Mouse (Mus musculus) adrenal gland, postnatal 10 days (tissue): ENCODE results near the gene Mfsd2a. TPM values are rescaled to one million over a fixed set of nuclear protein-coding genes. Genes with fewer than 3 reads are reported as not detected.

Experiments
- DNase-seq: peaks from one replicate; pipeline ENCODE4 v3.0.0; 2021; ENCODE audit warnings: mixed read lengths
- total RNA-seq, 2 experiments: library from RNA; stranded (reverse); gene quantifications; 2 replicates each; pipeline ENCODE4 v1.2.3; 2021

Mfsd2a gene
- total RNA-seq, 2 experiments from 2014 or later = 0.58 to 19.2 TPM

DNA sequence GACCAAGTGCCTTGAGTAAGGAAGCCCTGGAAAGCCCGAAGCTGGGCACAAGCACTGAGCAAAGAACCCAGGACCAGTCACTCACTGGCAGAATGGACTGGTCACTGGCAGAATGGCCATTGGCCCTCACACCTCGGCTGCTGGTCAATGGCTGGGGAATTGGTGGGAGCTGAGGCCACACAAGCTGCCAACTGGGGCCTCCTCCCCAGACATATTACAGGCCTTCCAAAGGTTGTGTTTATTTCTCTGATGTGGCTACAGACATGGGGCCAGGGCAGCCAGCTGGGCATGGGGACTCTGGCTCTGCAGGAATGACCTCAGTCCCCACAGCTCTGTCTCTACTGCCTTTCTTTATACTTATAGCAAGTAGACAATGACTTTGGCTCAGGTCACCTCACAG lies 17.9 kb upstream of the Mfsd2a start:
- DNase-seq = peak; percentile 54

DNA sequence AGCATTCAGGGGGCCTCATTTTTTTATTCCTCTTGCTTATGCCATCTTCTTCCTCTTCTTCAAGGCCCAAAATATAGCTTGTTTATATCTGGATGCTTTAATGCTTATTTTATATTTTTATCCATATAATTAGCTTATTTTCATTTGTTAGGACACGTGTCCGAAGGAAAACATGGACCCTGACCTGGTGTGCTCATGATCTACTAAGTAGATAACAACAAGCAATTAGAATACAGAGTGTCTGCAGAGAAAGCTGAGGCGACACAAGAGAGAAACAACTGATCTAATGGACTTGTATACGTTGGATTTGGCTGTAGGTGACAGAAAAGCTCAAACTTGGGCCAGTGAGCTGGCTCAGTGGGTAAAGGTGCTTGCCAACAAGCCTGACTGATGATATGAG lies 15.9 kb upstream of the Mfsd2a start:
- no peak for DNase-seq

DNA sequence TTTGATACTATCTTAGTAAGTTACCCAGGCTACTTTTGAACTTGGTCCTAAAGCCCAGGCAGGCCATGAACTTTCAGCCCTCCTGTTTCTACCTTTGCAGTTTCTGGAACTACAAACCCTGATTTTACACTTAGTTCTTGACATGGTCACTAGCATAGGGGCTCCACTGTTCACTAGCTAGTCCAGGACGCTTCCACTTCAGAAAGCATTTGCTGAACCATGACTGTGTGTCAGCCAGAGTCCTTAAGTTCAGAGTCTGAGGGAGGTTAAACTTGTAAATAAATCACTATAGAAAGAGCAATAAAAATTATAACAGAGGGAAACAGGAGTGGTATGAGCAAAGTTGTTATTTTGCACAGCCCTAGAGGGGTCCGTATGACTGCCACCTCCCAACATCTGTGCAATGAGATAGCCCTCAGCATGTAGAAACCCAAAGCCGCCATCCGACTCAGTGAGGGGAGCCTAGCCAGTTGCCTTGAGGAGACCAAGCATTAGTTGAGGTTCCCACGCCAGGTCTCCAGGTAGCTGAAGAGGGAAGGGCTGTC lies 14.1 kb upstream of the Mfsd2a start:
- DNase-seq = no peak

DNA sequence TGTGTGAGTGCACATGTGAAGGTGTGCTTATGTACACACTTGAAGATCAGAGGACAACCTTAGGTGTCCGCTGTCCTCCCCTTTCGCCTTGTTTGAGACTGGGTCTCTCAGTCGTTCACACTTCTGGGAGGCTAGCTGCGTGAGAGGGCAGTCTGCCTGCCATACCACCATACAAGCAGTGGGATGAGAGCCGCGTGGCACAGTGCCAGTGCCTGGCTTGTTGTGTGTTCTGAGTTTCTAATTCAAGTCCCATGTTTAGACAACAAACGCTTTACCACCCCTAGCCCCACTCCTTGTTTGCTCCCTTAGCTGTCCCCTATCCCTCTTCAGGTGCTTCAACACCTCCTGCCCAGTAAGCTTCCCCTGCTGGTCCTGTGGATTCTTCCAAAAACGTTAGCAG lies 11.1 kb upstream of the Mfsd2a start:
- no peak for DNase-seq

DNA sequence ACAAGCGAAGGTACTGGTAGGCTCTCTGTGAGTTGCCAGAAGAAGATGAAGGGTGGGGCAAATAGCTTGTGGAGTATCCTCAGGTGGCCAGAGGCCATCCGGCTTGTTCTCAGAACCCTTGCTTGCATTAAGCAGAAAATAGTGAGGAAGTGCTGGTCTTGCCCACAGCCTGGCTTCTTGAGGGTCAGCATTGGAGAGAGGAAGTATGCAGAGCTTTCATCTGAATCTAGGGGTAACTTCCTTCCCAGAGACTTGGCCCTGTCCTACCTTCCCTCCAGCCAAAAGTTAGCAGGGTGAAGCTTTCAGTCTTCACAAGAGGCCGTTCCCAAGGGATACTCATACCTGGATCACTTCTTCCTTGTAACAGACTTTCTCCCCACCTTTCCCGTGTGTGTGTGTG lies 10.7 kb upstream of the Mfsd2a start:
- no peak for DNase-seq

DNA sequence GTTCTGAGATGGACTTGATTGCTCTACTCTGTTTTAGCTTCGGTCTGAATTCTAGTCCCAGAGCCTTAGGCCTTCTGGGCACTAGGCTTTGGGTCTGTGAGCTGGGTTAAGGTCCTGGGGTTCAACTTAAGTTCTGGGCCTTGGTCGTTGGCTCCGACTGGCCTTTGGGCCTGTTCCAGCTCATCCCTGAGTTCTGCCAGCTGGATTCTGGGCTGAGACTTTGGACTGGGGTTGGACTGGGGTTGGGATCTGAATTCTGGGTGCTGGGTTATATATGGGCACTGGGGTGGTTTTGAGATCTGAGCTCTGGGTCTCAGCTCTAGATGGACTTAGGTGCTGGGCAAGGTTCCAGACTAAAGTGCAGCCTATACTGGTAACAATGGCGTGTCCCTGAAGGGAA lies 10.2 kb upstream of the Mfsd2a start:
- DNase-seq = no peak

DNA sequence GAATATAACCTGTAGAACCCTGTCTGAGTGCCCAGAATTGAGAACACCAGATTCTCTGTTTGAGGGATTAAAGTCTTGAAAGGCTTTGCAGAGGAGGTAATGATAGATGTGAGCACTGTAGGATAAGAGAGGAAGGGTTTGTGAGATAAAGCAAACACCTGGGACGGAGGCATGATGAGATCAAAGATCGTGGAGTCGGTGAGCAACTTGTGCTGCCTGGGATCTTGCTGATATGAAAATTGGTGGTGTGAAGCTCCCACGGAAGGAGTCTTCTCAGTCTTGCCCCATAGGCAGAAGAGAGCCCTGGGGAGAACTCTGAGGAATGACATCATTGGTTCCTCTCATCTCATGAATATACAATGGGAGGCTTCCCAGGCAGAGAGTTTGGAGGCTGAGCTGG lies 7.1 kb upstream of the Mfsd2a start:
- no peak for DNase-seq

DNA sequence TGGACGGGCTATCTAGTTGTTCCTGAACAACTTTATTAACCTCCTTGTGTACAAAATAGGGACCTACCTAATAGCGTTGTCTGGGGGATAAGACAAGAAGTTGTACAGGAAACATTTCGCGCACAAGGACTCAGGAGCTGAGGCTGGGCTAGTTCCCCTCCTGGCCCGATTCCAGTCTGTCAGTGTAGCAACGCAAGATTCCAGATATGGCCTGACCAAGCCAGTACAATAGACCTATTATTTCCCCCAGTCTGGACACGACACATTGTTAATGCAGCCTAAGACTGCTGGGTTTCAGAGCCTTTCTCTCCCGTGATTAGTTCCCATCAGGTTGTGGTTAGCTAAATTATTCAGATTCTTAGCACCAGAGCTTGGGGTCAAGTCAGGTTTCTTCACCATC lies 1.8 kb upstream of the Mfsd2a start:
- DNase-seq = no peak

DNA sequence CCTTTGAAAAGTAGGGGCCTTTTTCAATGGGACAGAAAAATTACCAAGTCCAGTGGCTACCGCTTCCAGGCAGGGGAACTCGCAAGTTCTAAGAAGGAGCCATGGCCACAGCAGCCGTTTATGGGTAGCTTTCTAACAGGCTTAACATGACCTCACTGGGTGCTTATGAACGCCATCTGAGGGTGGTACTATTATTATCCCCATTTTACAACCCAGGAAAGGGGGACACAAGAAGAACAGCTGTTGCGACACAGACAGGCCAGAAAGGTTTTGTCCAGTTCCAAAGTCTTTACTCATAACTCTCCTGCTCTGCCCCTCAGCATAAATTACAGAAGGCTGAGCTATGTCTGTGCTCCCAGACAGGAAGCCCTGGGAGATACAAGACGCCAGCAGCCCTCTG lies 601 bp upstream of the Mfsd2a start:
- DNase-seq = no peak

DNA sequence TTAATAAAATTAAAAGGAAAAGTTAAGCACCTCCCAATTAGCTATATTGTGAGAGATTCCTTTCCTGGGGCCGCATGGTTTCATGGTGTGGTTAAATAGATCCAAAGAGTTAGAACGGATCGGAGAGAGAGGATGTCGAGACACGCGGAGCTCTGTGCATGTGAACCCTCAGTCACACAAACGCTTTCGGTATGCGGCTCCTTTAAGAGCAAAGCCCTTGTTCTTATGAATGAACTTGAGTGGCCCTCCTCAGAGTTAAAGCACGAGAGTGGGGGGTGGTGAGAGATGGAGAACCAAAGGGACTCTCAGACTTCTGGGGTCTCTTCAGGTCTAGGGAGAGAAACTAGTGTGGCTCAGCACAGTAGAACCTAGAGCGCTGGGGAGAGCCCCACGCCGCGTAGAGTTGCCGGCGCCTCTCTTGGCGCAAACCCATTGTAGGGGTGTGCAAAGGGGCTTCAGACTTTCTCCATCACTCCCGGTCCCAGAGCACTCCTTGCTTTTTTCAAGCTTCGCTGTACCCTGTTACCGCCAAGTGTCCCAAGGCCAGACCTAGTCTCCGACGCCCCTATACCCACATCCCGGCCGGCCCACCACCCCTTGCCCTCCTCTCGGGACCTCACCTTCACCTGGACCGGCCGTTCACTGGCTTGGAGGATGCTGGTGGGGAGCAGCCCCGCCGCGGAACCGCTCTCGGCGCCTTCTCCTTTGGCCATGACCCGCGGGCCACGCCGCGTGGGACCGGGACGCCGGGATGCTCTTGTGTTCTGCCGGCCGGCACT lies 478 bp downstream of the Mfsd2a start:
- no peak for DNase-seq

DNA sequence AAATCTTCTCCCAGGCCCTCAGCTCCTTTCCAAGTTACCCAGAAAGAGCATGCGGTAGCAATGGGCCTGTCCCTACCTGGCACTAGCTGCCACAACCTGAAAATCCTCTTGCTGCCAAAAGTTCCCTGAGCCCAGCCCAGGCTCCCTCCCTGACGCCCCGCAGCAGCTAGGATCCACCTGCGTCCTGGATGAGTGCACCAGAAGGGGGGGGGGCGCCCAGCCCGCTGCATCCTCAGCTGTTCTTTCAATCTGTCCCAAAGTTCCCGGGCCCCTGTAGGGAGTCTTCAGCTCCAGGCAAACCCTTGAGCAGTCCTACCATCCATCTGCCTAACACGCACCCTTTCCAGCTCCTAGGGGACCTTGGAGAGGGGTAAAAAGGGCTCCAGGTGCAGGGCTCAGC lies 1.2 kb downstream of the Mfsd2a start:
- DNase-seq = no peak

DNA sequence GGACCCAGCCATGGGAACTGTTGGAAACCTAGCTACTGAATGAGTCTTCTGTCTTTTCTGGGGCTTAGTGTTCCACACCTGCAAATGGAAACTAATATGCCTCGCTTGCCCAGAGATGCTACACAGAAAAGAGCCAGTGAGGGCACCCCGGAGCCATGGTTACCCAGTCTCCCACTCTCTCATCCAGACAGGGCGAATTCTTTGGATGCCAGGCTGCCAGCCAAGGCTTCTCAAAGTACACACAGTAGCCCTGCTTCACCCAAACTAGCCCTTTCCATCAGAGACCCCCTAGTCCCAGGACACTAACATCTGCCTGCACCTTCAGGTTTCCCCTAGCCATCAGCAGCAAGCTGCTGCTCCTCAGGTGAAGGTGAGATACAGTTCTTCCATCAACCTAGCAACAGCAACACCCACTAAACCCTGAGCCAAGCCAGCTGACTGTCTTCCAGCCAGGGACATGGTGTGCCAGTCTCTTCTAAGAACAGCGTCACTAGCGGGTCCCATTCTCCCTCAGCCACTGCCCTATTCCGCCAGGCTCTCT lies 2.4 kb downstream of the Mfsd2a start:
- DNase-seq = peak; percentile 46

DNA sequence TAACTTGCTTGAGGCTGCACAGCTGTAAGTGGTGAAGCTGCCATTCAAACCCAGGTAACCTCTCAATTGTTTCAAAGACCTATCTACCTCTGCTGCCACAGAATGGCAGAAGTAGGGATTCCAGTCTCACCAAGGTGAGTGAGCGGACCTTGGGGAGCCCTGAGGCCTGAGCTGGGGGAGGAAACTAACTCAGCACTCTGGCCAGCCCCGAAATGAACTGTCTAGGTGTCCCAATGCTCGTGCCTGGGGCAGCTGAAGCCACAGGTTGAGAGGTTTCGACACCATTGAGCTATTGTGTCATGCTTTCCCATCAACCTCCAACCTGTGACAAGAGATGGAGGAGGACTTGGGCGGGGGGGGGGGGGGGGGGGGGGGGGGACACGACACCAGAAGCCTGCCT lies 4.7 kb downstream of the Mfsd2a start:
- no peak for DNase-seq

DNA sequence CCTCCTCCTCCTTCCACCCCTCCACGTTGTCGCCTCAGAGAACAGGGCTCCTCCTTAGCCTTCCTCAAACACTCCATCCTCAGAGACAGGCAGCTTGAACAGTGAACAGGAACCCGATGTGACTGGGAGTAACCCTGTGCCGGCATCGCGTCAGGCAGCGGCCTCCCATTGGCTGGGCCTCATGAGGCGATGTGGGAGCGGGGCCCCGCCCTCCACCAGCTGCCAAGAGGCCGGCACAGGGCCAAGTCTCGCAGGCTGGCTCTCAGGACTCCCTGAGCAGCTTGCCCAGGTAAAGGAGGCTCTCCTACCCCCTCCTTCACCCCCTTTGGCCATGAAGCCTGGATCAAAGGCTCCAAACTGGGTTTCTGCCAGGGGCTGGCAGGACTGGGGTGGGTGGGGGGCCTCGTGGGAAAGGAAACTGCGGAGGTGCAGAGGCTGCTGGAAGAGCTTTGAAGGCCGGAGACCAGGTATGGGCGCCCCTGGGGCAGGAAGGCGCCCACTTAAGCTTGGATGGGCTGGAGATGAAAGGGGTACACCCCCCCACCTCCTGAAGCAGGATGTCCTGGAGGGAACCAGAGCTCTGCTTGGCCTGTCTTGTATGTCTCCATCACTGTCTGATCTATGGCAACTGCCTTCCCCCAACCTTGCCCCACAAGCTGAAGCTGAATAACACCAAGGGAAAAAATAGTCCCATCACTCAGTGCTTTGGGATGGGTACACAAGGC lies 5.4 kb downstream of the Mfsd2a start:
- peak; percentile 92 for DNase-seq

DNA sequence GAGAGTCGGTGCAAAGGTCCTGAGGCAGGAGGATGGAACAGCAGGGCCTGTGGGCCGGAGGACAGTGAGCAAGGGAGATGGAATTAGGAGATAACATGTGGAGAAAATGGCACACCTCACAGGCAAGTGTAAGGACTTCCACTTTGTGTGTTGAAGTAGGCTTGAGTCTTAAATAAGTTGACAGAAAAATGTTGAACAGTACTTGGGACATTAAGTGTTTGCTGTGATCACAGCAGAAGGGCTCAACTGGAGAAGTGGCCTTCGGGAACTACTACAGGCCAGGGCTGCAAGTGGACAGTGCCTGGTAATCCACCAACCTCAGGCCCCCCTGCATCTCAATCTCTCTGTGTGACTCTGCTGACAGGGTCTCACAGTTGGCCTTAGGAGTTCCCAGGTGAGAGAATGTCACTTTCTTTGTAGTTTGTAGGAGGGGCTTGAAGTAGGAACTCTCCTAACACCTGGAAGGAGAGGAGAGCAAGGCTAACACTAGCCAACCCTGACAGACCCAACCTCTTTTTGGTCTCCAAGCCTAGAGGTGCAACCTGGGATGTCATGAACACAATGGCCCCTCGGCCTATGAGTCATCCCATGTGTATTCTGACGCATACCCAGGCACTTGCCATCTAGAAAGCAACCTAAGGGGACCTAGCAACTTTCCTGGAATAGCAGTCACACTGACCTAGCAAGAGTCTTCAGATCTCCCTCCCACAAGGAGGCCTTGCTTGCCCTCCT lies 6.1 kb downstream of the Mfsd2a start:
- DNase-seq = no peak

DNA sequence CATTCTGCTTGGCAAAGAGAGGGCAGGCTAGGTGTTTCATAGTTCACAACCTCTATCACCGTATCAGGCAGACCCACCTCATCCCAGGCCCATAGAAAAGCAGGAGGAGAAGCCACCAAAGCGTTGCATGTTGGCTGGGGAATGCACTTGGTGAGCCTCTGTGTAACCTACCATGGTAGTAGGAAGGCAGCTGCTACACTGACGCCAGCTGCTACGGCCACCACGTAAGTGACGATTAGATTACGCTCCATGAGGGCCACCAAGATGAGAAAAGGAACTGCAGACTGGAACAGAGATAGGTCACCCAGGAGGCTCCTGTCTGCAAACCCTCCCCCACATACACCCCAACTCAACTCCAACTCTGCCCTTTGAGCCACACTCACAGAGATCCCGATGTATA lies 11.9 kb downstream of the Mfsd2a start:
- no peak for DNase-seq

DNA sequence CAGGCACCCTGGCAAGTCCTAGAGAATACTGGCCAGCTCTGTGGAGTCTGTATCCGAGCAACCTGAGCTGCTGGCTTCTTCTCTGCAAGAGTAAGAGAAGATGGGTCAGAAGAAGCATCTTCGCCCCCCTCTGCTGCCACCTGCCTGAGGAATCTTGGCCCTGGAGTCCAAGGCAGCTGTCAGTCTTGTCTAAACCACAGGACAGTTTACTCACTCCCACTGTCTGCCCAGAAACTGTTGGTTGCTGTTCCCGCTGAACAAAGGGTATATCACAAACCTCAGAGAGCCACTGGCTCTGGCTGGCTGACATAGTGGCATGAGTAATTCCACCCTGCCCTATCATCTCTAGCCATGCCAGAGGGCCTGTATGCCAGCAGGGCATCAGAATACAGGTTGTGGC lies 13.8 kb downstream of the Mfsd2a start:
- DNase-seq = no peak

DNA sequence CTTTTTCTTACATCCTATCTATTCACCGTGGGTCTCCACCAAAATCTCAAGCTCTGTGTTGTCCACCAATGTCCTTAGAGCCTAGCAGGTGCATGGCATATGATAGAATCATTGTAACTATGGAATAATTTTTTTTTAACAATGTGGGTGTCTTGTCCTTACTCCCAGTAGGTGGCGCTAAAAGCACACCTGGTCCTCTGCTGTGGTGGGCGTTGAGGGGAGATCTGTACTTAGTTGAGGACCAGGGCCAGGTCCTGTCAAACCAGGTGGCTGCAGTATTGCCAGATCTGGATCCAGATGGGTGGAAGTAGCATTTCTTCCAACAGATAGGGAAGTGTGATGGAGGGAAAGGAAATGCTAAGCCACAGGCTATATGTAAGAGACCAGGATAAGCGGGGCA lies 16.6 kb downstream of the Mfsd2a start:
- no peak for DNase-seq

DNA sequence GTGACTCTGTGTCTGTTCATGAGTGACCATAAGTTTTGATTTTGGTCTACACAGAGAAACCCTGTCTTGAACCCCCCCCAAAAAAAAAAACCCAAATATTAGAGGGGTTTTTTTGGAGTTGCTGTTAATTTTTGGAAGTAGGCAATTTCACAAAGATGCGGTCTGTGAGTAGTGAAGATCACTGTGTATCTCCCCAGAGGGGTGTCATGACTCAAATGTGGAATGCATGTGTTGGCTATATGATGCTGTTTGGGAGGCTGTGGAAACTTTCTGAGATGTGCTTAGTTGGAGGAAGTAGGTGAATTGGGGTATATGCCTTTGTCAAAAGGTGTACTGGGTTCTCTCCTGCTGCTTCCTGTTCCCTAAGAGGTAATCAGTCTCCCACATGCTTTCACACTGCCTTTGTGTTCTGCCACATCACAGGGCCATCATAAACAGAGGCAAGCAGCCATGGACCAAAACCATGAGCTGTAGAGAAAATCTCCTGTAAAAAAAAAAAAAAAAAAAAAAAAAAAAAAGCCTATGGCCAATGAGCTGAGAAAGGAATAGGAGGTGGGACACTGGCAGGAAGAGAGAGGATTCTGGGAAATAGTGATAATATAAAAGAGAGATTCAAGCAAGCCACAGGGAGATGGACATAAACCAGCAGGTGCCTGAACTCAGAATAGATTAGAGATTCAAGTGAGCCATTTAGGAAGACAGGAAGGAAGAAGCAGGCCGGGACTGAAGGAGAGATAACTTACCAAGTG lies 21.8 kb downstream of the Mfsd2a start:
- no peak for DNase-seq

DNA sequence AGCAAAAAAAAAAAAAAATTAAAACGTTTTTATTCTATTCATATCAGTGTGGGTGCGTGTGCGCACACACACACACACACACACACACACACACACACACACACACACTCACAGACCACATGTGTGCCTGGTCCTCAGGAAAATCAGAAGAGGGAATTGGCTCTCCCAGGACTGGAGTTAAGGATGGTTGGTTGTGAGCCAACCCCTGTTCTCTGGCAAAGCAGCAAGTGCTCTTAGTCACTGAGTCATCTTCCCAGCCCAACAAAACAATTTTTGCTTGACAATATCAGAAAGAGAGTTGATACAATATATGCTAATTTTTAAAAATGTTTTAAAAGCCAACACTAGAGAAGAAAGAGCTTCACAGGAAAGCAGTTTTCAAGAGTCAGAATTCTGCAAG lies 23.5 kb downstream of the Mfsd2a start:
- DNase-seq = no peak

DNA sequence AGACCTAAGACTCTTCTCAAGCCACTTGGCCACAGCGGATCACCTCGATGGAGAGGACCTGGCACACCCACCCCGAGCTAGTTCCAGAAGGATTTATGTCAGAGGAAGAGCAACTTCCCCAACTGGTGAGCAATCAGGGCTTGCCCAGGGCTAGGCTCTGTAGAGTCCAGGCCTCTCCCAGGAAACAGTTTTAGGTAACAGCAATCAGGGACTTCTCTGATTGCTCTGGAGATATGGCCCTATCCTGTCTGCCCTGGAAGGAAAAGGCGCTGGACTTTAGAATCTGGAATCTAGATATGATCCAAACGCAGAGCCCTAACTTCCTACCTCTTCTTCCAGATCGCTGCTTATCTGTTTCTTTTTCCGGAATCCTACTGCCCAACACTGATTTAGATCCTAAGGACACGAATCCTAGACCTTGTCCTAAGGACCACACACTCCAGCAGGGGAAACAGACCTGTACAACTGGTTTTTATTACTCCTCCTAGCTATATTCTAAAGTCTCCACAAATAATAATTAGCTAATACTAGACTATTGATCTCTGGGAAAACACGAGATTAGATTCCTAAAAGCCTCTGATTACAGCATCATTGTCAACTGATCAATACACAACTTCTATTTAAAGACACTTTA lies 25.4 kb downstream of the Mfsd2a start:
- DNase-seq = no peak

DNA sequence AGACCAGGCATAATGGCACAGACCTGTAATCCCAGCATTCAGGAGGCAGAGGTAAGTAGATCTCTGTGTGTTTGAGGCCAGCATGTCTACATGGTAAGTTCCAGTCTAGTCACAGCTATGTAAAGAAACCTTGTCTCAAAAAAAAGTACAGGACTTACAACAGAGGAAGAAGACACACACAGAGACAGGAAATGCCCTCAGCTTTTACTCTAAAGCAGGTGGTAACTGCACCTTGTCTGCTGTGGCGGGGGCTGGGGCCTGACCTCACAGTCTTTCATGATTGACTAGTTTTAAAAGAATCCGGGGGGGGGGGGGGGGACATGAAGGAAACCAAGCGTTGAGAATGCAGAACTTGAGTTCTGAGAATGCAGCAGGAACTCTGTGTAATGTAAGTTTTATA lies 27.1 kb downstream of the Mfsd2a start:
- no peak for DNase-seq
